Mouse (Mus musculus): Measurements from ENCODE around the gene Irf2bp2.

Irf2bp2 gene

GRCm38 (mm10) chr8:126567674-126568073 lies 26.1 kb downstream of the Irf2bp2 start:
- no peak for DNase-seq (ENCODE audit: low spot score)

- DNase-seq (ENCODE audit: low spot score), result no peak
These were observed 27.2 kb downstream of the Irf2bp2 start for GRCm38 (mm10) chr8:126566446-126567062.

- DNase-seq (ENCODE audit: low spot score), result no peak
These were observed 27.8 kb downstream of the Irf2bp2 start for GRCm38 (mm10) chr8:126565954-126566445.

- no peak for DNase-seq (ENCODE audit: low spot score)
These were observed 28.5 kb downstream of the Irf2bp2 start for GRCm38 (mm10) chr8:126565231-126565781.

GRCm38 (mm10) chr8:126564551-126565154 lies 29.1 kb downstream of the Irf2bp2 start:
- DNase-seq (ENCODE audit: low spot score), result no peak

- DNase-seq (ENCODE audit: low spot score), result no peak
These were observed 32.4 kb downstream of the Irf2bp2 start for GRCm38 (mm10) chr8:126561316-126561841.

GRCm38 (mm10) chr8:126558400-126558953 lies 35.3 kb downstream of the Irf2bp2 start:
- no peak for DNase-seq (ENCODE audit: low spot score)

GRCm38 (mm10) chr8:126557403-126557802 lies 36.4 kb downstream of the Irf2bp2 start:
- no peak for DNase-seq (ENCODE audit: low spot score)

GRCm38 (mm10) chr8:126556691-126557090 lies 37.1 kb downstream of the Irf2bp2 start:
- no peak for DNase-seq (ENCODE audit: low spot score)

- no peak for DNase-seq (ENCODE audit: low spot score)
These were observed 39.0 kb downstream of the Irf2bp2 start for GRCm38 (mm10) chr8:126554741-126555140.

GRCm38 (mm10) chr8:126551871-126552270 lies 41.9 kb downstream of the Irf2bp2 start:
- no peak for DNase-seq (ENCODE audit: low spot score)

GRCm38 (mm10) chr8:126550944-126551357 lies 42.8 kb downstream of the Irf2bp2 start:
- no peak for DNase-seq (ENCODE audit: low spot score)

- DNase-seq (ENCODE audit: low spot score), result no peak
These were observed 45.9 kb downstream of the Irf2bp2 start for GRCm38 (mm10) chr8:126547841-126548240.

GRCm38 (mm10) chr8:126547361-126547760 lies 46.4 kb downstream of the Irf2bp2 start:
- DNase-seq (ENCODE audit: low spot score), result no peak

- no peak for DNase-seq (ENCODE audit: low spot score)
These were observed 47.3 kb downstream of the Irf2bp2 start for GRCm38 (mm10) chr8:126546480-126546879.

GRCm38 (mm10) chr8:126543407-126543806 lies 50.4 kb downstream of the Irf2bp2 start:
- no peak for DNase-seq (ENCODE audit: low spot score)

- no peak for DNase-seq (ENCODE audit: low spot score)
These were observed 51.0 kb downstream of the Irf2bp2 start for GRCm38 (mm10) chr8:126542757-126543156.

GRCm38 (mm10) chr8:126542090-126542689 lies 51.6 kb downstream of the Irf2bp2 start:
- no peak for DNase-seq (ENCODE audit: low spot score)

GRCm38 (mm10) chr8:126540298-126540697 lies 53.5 kb downstream of the Irf2bp2 start:
- no peak for DNase-seq (ENCODE audit: low spot score)

- no peak for DNase-seq (ENCODE audit: low spot score)
These were observed 54.3 kb downstream of the Irf2bp2 start for GRCm38 (mm10) chr8:126539355-126540093.

- no peak for DNase-seq (ENCODE audit: low spot score)
These were observed 55.0 kb downstream of the Irf2bp2 start for GRCm38 (mm10) chr8:126538648-126539354.

Measured in spleen, adult 12 weeks (tissue).